Mouse (Mus musculus) cerebellum, postnatal 36 days (tissue): ENCODE measurements around the gene Gm5580.
A peak's percentile ranks its signal among the peaks of the same experiment; 100 is the strongest.
"Not testable (repeated sequence)": the region's sequence is repeated elsewhere in the genome, so short reads cannot be mapped to it uniquely, and the experiment has no call there.

Experiments
- DNase-seq, 2 experiments: peaks; one replicate each; pipeline ENCODE4 v3.0.0; 2021 to 2022; ENCODE audit warnings: mixed read lengths in 2 of 2

Gene Gm5580

GRCm38 (mm10) chr6:116550841-116551240 lies at the start of gene Gm5580:
Gm5580 (plus strand) TSS chr6:116551141.
- not testable (repeated sequence) for DNase-seq

- not testable (repeated sequence) for DNase-seq
Observed at GRCm38 (mm10) chr6:116506302-116507003, 44.5 kb upstream of the Gm5580 start, which contains the start of gene Olfr212. Olfr212 (plus strand) TSS chr6:116506516.

GRCm38 (mm10) chr6:116514832-116515231 lies 36.1 kb upstream of the Gm5580 start:
- DNase-seq = no peak

GRCm38 (mm10) chr6:116538156-116538555 lies 12.8 kb upstream of the Gm5580 start, which contains the start of gene Olfr213:
Olfr213 (plus strand) TSS chr6:116538456.
- DNase-seq = no peak

GRCm38 (mm10) chr6:116542500-116542899 lies 8.4 kb upstream of the Gm5580 start:
- DNase-seq = no peak

- DNase-seq = no peak
Observed at GRCm38 (mm10) chr6:116553935-116554334, 3.0 kb downstream of the Gm5580 start, which contains the start of gene Olfr214. Olfr214 (plus strand) TSS chr6:116554235.

- no peak for DNase-seq
Observed at GRCm38 (mm10) chr6:116554952-116555351, 4.0 kb downstream of the Gm5580 start.

- DNase-seq = peak in 1 of 2 experiments; percentile 43
Observed at GRCm38 (mm10) chr6:116569834-116570233, 18.9 kb downstream of the Gm5580 start.

- DNase-seq = no peak
Observed at GRCm38 (mm10) chr6:116584095-116584494, 33.2 kb downstream of the Gm5580 start, which contains the start of gene Olfr215. Olfr215 (minus strand) TSS chr6:116584195.

GRCm38 (mm10) chr6:116600969-116601368 lies 50.0 kb downstream of the Gm5580 start:
- DNase-seq = not testable (repeated sequence)
